Mouse (Mus musculus): ENCODE results near the gene Ovol2.

- no peak for TF ChIP-seq CTCF (IDR thresholded peaks at IDR 0.05; ENCODE audit: low read depth, low read length)
- no peak for TF ChIP-seq POLR2A (IDR thresholded peaks at IDR 0.05; ENCODE audit: borderline replicate concordance, low read depth, low read length)
These were observed 39.6 kb upstream of the Ovol2 start for GRCm38 (mm10) chr2:144371566-144371965.

Measured in bone marrow macrophage, adult 2 months (primary cell).